Mouse (Mus musculus): Measurements from ENCODE around the gene Tbl2. TPM values are rescaled to one million over a fixed set of nuclear protein-coding genes. Genes with fewer than 3 reads are reported as not detected.

Tbl2 gene
- polyA plus RNA-seq, 1 experiment from 2014 or later, result 15.3 TPM

GRCm38 (mm10) chr5:135113782-135114181, 35.7 kb upstream of the Tbl2 start:
- H3K4me2 ChIP-seq (ENCODE audit: low read length), result no peak overlapping the region
- DNase-seq, result no peak
- no peaks in the 10 kb centered on the region for H3K4me1 ChIP-seq (ENCODE audit: control insufficient read depth, insufficient read depth, low read length)
- no peak overlapping the region for H3K27ac ChIP-seq (replicated peaks; ENCODE audit: low read depth, low read length)
- no peak overlapping the region for H3K9ac ChIP-seq (replicated peaks; ENCODE audit: low read length)
- 89% methylated on average over 12 of the region's 12 CpGs for WGBS
- H3K9me3 ChIP-seq (ENCODE audit: control insufficient read depth, low read length), result no peaks in the 10 kb centered on the region
- H3K36me3 ChIP-seq (ENCODE audit: control insufficient read depth, insufficient read depth, low read length), result no peaks in the 10 kb centered on the region
- ATAC-seq (ENCODE audit: low FRiP score, low TSS enrichment), result no peak
- peaks cover 7% of the 10 kb centered on the region; the same call in 1 of the 2 replicates for H3K27me3 ChIP-seq (ENCODE audit: control insufficient read depth, insufficient read depth, low read length)
- H3K4me3 ChIP-seq (replicated peaks; ENCODE audit: low read depth, low read length), result no peak overlapping the region

- DNase-seq (no peak), ATAC-seq (ENCODE audit: low FRiP score, low TSS enrichment) (no peak)
- Histone ChIP-seq H3K27ac (replicated peaks; ENCODE audit: low read depth, low read length) (no peak overlapping the region), H3K36me3 (ENCODE audit: control insufficient read depth, insufficient read depth, low read length) (no peaks in the 10 kb centered on the region), H3K9me3 (ENCODE audit: control insufficient read depth, low read length) (no peaks in the 10 kb centered on the region), H3K4me2 (ENCODE audit: low read length) (no peak overlapping the region), H3K4me3 (replicated peaks; ENCODE audit: low read depth, low read length) (no peak overlapping the region), H3K27me3 (ENCODE audit: control insufficient read depth, insufficient read depth, low read length) (no peaks in the 10 kb centered on the region), H3K4me1 (ENCODE audit: control insufficient read depth, insufficient read depth, low read length) (no peaks in the 10 kb centered on the region), H3K9ac (replicated peaks; ENCODE audit: low read length) (no peak overlapping the region)
- WGBS, result 93% methylated on average over 8 of the region's 8 CpGs
Observed at GRCm38 (mm10) chr5:135115241-135115640, 34.2 kb upstream of the Tbl2 start.

- Histone ChIP-seq H3K4me2 (ENCODE audit: low read length) (no peak overlapping the region), H3K4me1 (ENCODE audit: control insufficient read depth, insufficient read depth, low read length) (no peaks in the 10 kb centered on the region), H3K27ac (replicated peaks; ENCODE audit: low read depth, low read length) (no peak overlapping the region), H3K4me3 (replicated peaks; ENCODE audit: low read depth, low read length) (no peak overlapping the region), H3K36me3 (ENCODE audit: control insufficient read depth, insufficient read depth, low read length) (no peaks in the 10 kb centered on the region), H3K9ac (replicated peaks; ENCODE audit: low read length) (no peak overlapping the region), H3K27me3 (ENCODE audit: control insufficient read depth, insufficient read depth, low read length) (no peaks in the 10 kb centered on the region), H3K9me3 (ENCODE audit: control insufficient read depth, low read length) (no peaks in the 10 kb centered on the region)
- WGBS, result 33% methylated on average over 6 of the region's 6 CpGs
- ATAC-seq (ENCODE audit: low FRiP score, low TSS enrichment), result no peak; the same call in 1 of the 2 replicates
- DNase-seq, result peak; percentile 69
Observed at GRCm38 (mm10) chr5:135118589-135119081, 30.8 kb upstream of the Tbl2 start.

GRCm38 (mm10) chr5:135120753-135121152, 28.7 kb upstream of the Tbl2 start:
- Histone ChIP-seq H3K36me3 (ENCODE audit: control insufficient read depth, insufficient read depth, low read length) (no peaks in the 10 kb centered on the region), H3K27me3 (ENCODE audit: control insufficient read depth, insufficient read depth, low read length) (no peaks in the 10 kb centered on the region), H3K9me3 (ENCODE audit: control insufficient read depth, low read length) (no peaks in the 10 kb centered on the region), H3K4me1 (ENCODE audit: control insufficient read depth, insufficient read depth, low read length) (no peaks in the 10 kb centered on the region), H3K4me2 (ENCODE audit: low read length) (no peak overlapping the region), H3K9ac (replicated peaks; ENCODE audit: low read length) (no peak overlapping the region), H3K27ac (replicated peaks; ENCODE audit: low read depth, low read length) (no peak overlapping the region), H3K4me3 (replicated peaks; ENCODE audit: low read depth, low read length) (no peak overlapping the region)
- no peak for ATAC-seq (ENCODE audit: low FRiP score, low TSS enrichment)
- DNase-seq, result no peak
- WGBS, result 70% methylated on average over 4 of the region's 4 CpGs

GRCm38 (mm10) chr5:135126121-135126520, 23.3 kb upstream of the Tbl2 start:
- Histone ChIP-seq H3K4me2 (ENCODE audit: low read length) (no peak overlapping the region), H3K4me1 (ENCODE audit: control insufficient read depth, insufficient read depth, low read length) (no peaks in the 10 kb centered on the region), H3K9me3 (ENCODE audit: control insufficient read depth, low read length) (no peaks in the 10 kb centered on the region), H3K36me3 (ENCODE audit: control insufficient read depth, insufficient read depth, low read length) (no peaks in the 10 kb centered on the region), H3K4me3 (replicated peaks; ENCODE audit: low read depth, low read length) (no peak overlapping the region), H3K27me3 (ENCODE audit: control insufficient read depth, insufficient read depth, low read length) (no peaks in the 10 kb centered on the region), H3K9ac (replicated peaks; ENCODE audit: low read length) (no peak overlapping the region), H3K27ac (replicated peaks; ENCODE audit: low read depth, low read length) (no peak overlapping the region)
- DNase-seq (no peak), ATAC-seq (ENCODE audit: low FRiP score, low TSS enrichment) (no peak)
- 64% methylated on average over 6 of the region's 6 CpGs for WGBS

- ATAC-seq (ENCODE audit: low FRiP score, low TSS enrichment), result no peak
- H3K36me3 ChIP-seq (ENCODE audit: control insufficient read depth, insufficient read depth, low read length), result no peaks in the 10 kb centered on the region
- H3K9me3 ChIP-seq (ENCODE audit: control insufficient read depth, low read length), result no peaks in the 10 kb centered on the region
- DNase-seq, result no peak
- H3K4me1 ChIP-seq (ENCODE audit: control insufficient read depth, insufficient read depth, low read length), result no peaks in the 10 kb centered on the region
- H3K27ac ChIP-seq (replicated peaks; ENCODE audit: low read depth, low read length), result no peak overlapping the region
- no peak overlapping the region for H3K9ac ChIP-seq (replicated peaks; ENCODE audit: low read length)
- H3K27me3 ChIP-seq (ENCODE audit: control insufficient read depth, insufficient read depth, low read length), result peaks cover 4% of the 10 kb centered on the region; the same call in 1 of the 2 replicates
- no peak overlapping the region for H3K4me3 ChIP-seq (replicated peaks; ENCODE audit: low read depth, low read length)
- H3K4me2 ChIP-seq (ENCODE audit: low read length), result no peak overlapping the region
- 78% methylated on average over 6 of the region's 6 CpGs for WGBS
Observed at GRCm38 (mm10) chr5:135127669-135128068, 21.8 kb upstream of the Tbl2 start.

GRCm38 (mm10) chr5:135129747-135130146, 19.7 kb upstream of the Tbl2 start:
- ATAC-seq (ENCODE audit: low FRiP score, low TSS enrichment) (no peak), DNase-seq (no peak)
- no peak overlapping the region for H3K4me2 ChIP-seq (ENCODE audit: low read length)
- H3K4me1 ChIP-seq (ENCODE audit: control insufficient read depth, insufficient read depth, low read length), result 0 out of 2 replicates have a peak, but pooled peaks cover 7% of the 10 kb centered on the region
- 85% methylated on average over 4 of the region's 4 CpGs for WGBS
- no peaks in the 10 kb centered on the region for H3K9me3 ChIP-seq (ENCODE audit: control insufficient read depth, low read length)
- H3K4me3 ChIP-seq (replicated peaks; ENCODE audit: low read depth, low read length), result no peak overlapping the region
- H3K36me3 ChIP-seq (ENCODE audit: control insufficient read depth, insufficient read depth, low read length), result no peaks in the 10 kb centered on the region
- H3K9ac ChIP-seq (replicated peaks; ENCODE audit: low read length), result no peak overlapping the region
- no peak overlapping the region for H3K27ac ChIP-seq (replicated peaks; ENCODE audit: low read depth, low read length)
- H3K27me3 ChIP-seq (ENCODE audit: control insufficient read depth, insufficient read depth, low read length), result peaks cover 19% of the 10 kb centered on the region

- Histone ChIP-seq H3K27ac (replicated peaks; ENCODE audit: low read depth, low read length) (no peak overlapping the region), H3K4me2 (ENCODE audit: low read length) (peak overlapping the region; percentile 46), H3K4me1 (ENCODE audit: control insufficient read depth, insufficient read depth, low read length) (0 out of 2 replicates have a peak, but pooled peaks cover 7% of the 10 kb centered on the region), H3K9me3 (ENCODE audit: control insufficient read depth, low read length) (no peaks in the 10 kb centered on the region), H3K27me3 (ENCODE audit: control insufficient read depth, insufficient read depth, low read length) (peaks cover 19% of the 10 kb centered on the region), H3K9ac (replicated peaks; ENCODE audit: low read length) (no peak overlapping the region), H3K4me3 (replicated peaks; ENCODE audit: low read depth, low read length) (peak overlapping the region; percentile 17; the same call in 1 of the 2 replicates), H3K36me3 (ENCODE audit: control insufficient read depth, insufficient read depth, low read length) (no peaks in the 10 kb centered on the region)
- ATAC-seq (ENCODE audit: low FRiP score, low TSS enrichment) (no peak), DNase-seq (peak; percentile 30)
- 5% methylated on average over 26 of the region's 26 CpGs for WGBS
Observed at GRCm38 (mm10) chr5:135133736-135134405, 15.6 kb upstream of the Tbl2 start.

GRCm38 (mm10) chr5:135134534-135134933, 14.9 kb upstream of the Tbl2 start:
- 0 out of 2 replicates have a peak overlapping the region, but pooled peaks have one; percentile 6 for H3K9ac ChIP-seq (replicated peaks; ENCODE audit: low read length)
- ATAC-seq (ENCODE audit: low FRiP score, low TSS enrichment) (no peak), DNase-seq (peak; percentile 34)
- no peak overlapping the region for H3K27ac ChIP-seq (replicated peaks; ENCODE audit: low read depth, low read length)
- peak overlapping the region; percentile 46 for H3K4me2 ChIP-seq (ENCODE audit: low read length)
- H3K36me3 ChIP-seq (ENCODE audit: control insufficient read depth, insufficient read depth, low read length), result no peaks in the 10 kb centered on the region
- H3K4me3 ChIP-seq (replicated peaks; ENCODE audit: low read depth, low read length), result peak overlapping the region; percentile 17; the same call in 1 of the 2 replicates
- H3K4me1 ChIP-seq (ENCODE audit: control insufficient read depth, insufficient read depth, low read length), result 0 out of 2 replicates have a peak, but pooled peaks cover 7% of the 10 kb centered on the region
- 2% methylated on average over 8 of the region's 8 CpGs for WGBS
- no peaks in the 10 kb centered on the region for H3K9me3 ChIP-seq (ENCODE audit: control insufficient read depth, low read length)
- peaks cover 19% of the 10 kb centered on the region for H3K27me3 ChIP-seq (ENCODE audit: control insufficient read depth, insufficient read depth, low read length)
